In the genomic region with DNA sequence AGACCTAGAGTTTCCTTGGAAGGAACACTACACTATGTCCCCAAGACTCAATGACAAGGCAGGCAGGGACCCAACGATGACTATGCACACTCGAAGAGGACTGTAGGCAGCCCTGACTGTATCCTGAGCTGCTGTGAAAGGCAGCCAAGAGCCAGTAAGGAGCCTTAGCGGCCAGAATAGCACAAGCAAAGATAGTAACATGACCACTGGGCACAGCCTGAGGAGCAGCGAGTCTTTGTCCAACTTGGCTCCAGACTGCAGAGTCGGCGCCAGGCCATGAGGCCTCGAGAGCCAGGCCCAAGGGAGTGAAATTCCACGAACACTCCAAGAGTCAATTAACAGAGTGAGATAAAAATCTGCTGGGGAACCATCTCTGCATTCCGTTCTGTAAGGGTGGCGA, we compare ENCODE assay signal across 8 mouse cellular contexts.
DNase-seq lines count a peak whose midpoint lies in the region; ATAC-seq lines count a peak whose summit lies in the region.

No protein-coding gene starts in this region.

- no peaks in the 10 kb centered on the region for H3K9me3 ChIP-seq in lung, embryonic 15.5 days

- no peak overlapping the region for H3K9ac ChIP-seq in lung, embryonic 15.5 days

- peaks cover 46% of the 10 kb centered on the region for H3K4me1 ChIP-seq in lung, embryonic 15.5 days

- no peaks in the 10 kb centered on the region for H3K27me3 ChIP-seq in lung, embryonic 15.5 days

- peak; percentile 54 to 65 for DNase-seq in layer of hippocampus, postnatal 10 days (ENCODE audit: low spot score in 2 of 2)
- DNase-seq in layer of hippocampus, adult 9-10 months (ENCODE audit: low spot score): no peak
- peak; percentile 46 for DNase-seq in adrenal gland, postnatal 25 days
- peak; percentile 83 to 90 for DNase-seq in gastrocnemius, adult 8-10 months (ENCODE audit: low spot score in 2 of 2)
- DNase-seq in spleen, postnatal 10 days (ENCODE audit: low spot score in 2 of 2): no peak
- no peak for DNase-seq in embryo, embryonic 10.5 days (ENCODE audit: low spot score)

- peak overlapping the region; percentile 39 for H3K27ac ChIP-seq in lung, embryonic 15.5 days

- H3K36me3 ChIP-seq in lung, embryonic 15.5 days: no peaks in the 10 kb centered on the region

- no peak overlapping the region for H3K4me3 ChIP-seq in lung, embryonic 15.5 days

- no peak overlapping the region for H3K4me2 ChIP-seq in lung, embryonic 15.5 days

- 56% methylated on average over 10 of the region's 10 CpGs for WGBS in lung, embryonic 15.5 days

- ATAC-seq in lung, embryonic 15.5 days (ENCODE audit: borderline replicate concordance, extremely low read depth, low FRiP score, low TSS enrichment): no peak
- no peak for ATAC-seq in megakaryocyte progenitor cell, adult 5-6 weeks (replicated peaks; ENCODE audit: poor library complexity)

Comparison
In these comparisons a context has a peak if more than half of its experiments do, and no peak if none do; other contexts are left out.
1. DNase-seq: peak in layer of hippocampus, postnatal 10 days (2 of 2), adrenal gland, postnatal 25 days (single experiment) and gastrocnemius, adult 8-10 months (2 of 2); none in layer of hippocampus, adult 9-10 months (single experiment), spleen, postnatal 10 days (0 of 2) and embryo, embryonic 10.5 days (single experiment).